Mouse (Mus musculus) kidney, embryonic 15.5 days (tissue): ENCODE data around the gene Timm44. TPM values are rescaled to one million over a fixed set of nuclear protein-coding genes. Genes with fewer than 3 reads are reported as not detected.

Experiments
- polyA plus RNA-seq: library from polyadenylated mRNA; unstranded; fragments of >200 nt; fragmentation: Nextera tagmentation; extraction: Ambion mirVana; gene quantifications from 2 replicates; pipeline ENCODE4 v1.2.1, GENCODE M21; 2015

Timm44 gene
- polyA plus RNA-seq, 1 experiment from 2014 or later = 69.5 TPM

Other genes with a start within 250 kb of the Timm44 start
- gene Cd209f, start 170.1 kb downstream of the Timm44 start, polyA plus RNA-seq = not detected in 2 replicates
- not detected in 2 replicates for gene Cd209g, start 141.8 kb downstream of the Timm44 start, polyA plus RNA-seq
- gene Evi5l, start 109.3 kb downstream of the Timm44 start, polyA plus RNA-seq = 23.7 and 28.8 TPM in 2 replicates
- 4.4 and 4.9 TPM in 2 replicates for gene Prr36, start 58.5 kb downstream of the Timm44 start, polyA plus RNA-seq
- 0.78 and 1.0 TPM in 2 replicates for gene Lrrc8e, start 49.1 kb downstream of the Timm44 start, polyA plus RNA-seq
- gene Map2k7, start 37.2 kb downstream of the Timm44 start, polyA plus RNA-seq = 28.0 and 31.5 TPM in 2 replicates
- gene Gm49320, start 37.0 kb downstream of the Timm44 start, polyA plus RNA-seq = 0.86 and 0.91 TPM in 2 replicates
- 3.8 and 6.5 TPM in 2 replicates for gene Tgfbr3l, start 27.7 kb downstream of the Timm44 start, polyA plus RNA-seq
- gene Snapc2, start 22.8 kb downstream of the Timm44 start, polyA plus RNA-seq = 56.1 and 62.9 TPM in 2 replicates
- 98.6 and 110 TPM in 2 replicates for gene Ctxn1, start 16.6 kb downstream of the Timm44 start, polyA plus RNA-seq
- gene Ccl25, start 49.3 kb upstream of the Timm44 start, polyA plus RNA-seq = 17.2 and 18.2 TPM in 2 replicates
- gene Elavl1, start 49.5 kb upstream of the Timm44 start, polyA plus RNA-seq = 257 and 267 TPM in 2 replicates
- gene Cers4, start 217.1 kb upstream of the Timm44 start, polyA plus RNA-seq = 15.5 and 17.1 TPM in 2 replicates